Mouse (Mus musculus): ENCODE data around the gene Smg6. TPM values are rescaled to one million over a fixed set of nuclear protein-coding genes. Genes with fewer than 3 reads are reported as not detected.
A peak's percentile ranks its signal among the peaks of the same experiment; 100 is the strongest.

Gene Smg6
- polyA plus RNA-seq, 1 experiment from 2014 or later = 12.8 TPM

DNA sequence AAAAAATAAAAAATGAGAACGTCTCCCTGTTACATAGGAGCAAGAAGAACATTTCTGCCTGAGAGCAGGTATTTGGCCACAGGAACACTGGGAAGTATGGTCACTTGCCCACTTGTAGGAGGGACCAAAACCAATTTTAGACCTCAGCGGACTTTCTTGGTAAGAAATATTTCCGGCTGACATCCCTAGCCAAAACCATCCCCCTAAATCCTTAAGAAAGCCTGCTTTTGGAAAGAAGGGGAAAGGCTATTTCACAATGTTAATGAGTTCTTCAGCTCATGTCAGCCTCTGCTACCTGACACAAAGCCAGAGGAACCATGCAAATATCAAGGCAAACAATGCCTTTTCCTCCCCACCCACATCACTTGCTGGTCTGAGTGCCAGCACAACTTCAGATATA, 108.5 kb downstream of the Smg6 start:
- peaks cover 6% of the 10 kb centered on the region for H3K4me1 ChIP-seq (ENCODE audit: control insufficient read depth, insufficient read depth, low read length)
- H3K4me2 ChIP-seq (ENCODE audit: low read depth, low read length) = no peak overlapping the region
- WGBS = 69% methylated on average over 3 of the region's 3 CpGs
- H3K4me3 ChIP-seq (ENCODE audit: low read depth, low read length) = no peak overlapping the region
- H3K36me3 ChIP-seq (ENCODE audit: control insufficient read depth, insufficient read depth, low read length) = no peaks in the 10 kb centered on the region
- no peaks in the 10 kb centered on the region for H3K9me3 ChIP-seq (ENCODE audit: control insufficient read depth, low read length)
- no peak overlapping the region for H3K27ac ChIP-seq (replicated peaks; ENCODE audit: low read depth, low read length)
- ATAC-seq (ENCODE audit: low read depth) (no peak), DNase-seq (ENCODE audit: low spot score) (no peak)
- H3K9ac ChIP-seq (ENCODE audit: low read depth, low read length) = no peak overlapping the region
- H3K27me3 ChIP-seq (replicated peaks; ENCODE audit: control insufficient read depth, insufficient read depth, low read length) = no peaks in the 10 kb centered on the region

DNA sequence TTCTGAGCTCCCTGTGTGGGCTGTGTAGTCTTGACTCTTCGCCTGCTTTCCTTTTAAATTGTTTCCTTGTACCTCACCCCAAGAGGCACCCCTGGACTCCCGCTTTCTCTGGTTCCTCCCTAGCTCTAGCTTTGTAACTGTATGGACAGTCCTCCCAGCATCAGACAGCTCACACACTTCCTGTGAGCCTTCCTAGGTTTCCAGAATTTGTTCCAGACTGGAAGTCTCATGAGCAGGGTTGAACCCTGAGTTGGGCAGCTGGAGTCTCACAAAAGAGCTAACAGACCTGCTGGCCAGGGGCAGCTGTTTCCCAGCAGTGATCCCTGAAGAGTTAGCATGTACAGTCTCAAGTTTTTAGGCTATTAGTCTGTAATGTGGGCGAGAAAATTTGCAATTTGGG, 118.7 kb downstream of the Smg6 start:
- WGBS = 70% methylated on average over 3 of the region's 3 CpGs
- ATAC-seq (ENCODE audit: low read depth) (peak; percentile 6; the same call in 1 of the 2 replicates), DNase-seq (ENCODE audit: low spot score) (peak; percentile 62)

DNA sequence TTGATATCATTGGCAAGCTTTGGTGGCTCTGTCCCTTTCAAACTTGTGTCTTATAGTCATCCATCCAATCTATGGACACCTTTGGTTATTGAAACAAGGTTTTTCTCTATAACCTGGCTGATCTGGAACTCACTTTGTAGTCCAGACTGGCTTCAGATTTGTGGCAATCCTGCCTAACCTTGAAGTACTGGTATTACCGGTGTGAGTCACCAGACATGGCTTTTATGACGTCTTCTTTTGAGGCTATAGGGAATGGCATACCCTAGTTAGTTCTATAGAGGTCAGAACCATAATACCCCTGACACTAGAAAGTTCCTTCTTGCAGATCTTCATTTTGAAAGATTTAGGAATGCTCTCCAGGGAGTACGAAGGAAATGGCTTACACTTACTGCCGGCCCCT, 120.2 kb downstream of the Smg6 start:
- no peaks in the 10 kb centered on the region for H3K27me3 ChIP-seq (replicated peaks; ENCODE audit: control insufficient read depth, insufficient read depth, low read length)
- H3K9me3 ChIP-seq (ENCODE audit: control insufficient read depth, low read length) = no peaks in the 10 kb centered on the region
- no peak overlapping the region for H3K9ac ChIP-seq (ENCODE audit: low read depth, low read length)
- H3K4me3 ChIP-seq (ENCODE audit: low read depth, low read length) = no peak overlapping the region
- H3K4me2 ChIP-seq (ENCODE audit: low read depth, low read length) = no peak overlapping the region
- peaks cover 41% of the 10 kb centered on the region for H3K4me1 ChIP-seq (ENCODE audit: control insufficient read depth, insufficient read depth, low read length)
- ATAC-seq (ENCODE audit: low read depth) = no peak
- H3K36me3 ChIP-seq (ENCODE audit: control insufficient read depth, insufficient read depth, low read length) = peaks cover 11% of the 10 kb centered on the region; the same call in 1 of the 2 replicates
- no peak overlapping the region for H3K27ac ChIP-seq (replicated peaks; ENCODE audit: low read depth, low read length)
- no peak for DNase-seq (ENCODE audit: low spot score)
- WGBS = 84% methylated on average over 4 of the region's 4 CpGs

More for the DNA sequence above, 118.7 kb downstream of the Smg6 start:
- Histone ChIP-seq H3K27me3 (replicated peaks; ENCODE audit: control insufficient read depth, insufficient read depth, low read length) (no peaks in the 10 kb centered on the region), H3K9me3 (ENCODE audit: control insufficient read depth, low read length) (no peaks in the 10 kb centered on the region), H3K4me3 (ENCODE audit: low read depth, low read length) (no peak overlapping the region), H3K36me3 (ENCODE audit: control insufficient read depth, insufficient read depth, low read length) (peaks cover 26% of the 10 kb centered on the region), H3K4me1 (ENCODE audit: control insufficient read depth, insufficient read depth, low read length) (peaks cover 33% of the 10 kb centered on the region), H3K9ac (ENCODE audit: low read depth, low read length) (no peak overlapping the region), H3K4me2 (ENCODE audit: low read depth, low read length) (no peak overlapping the region), H3K27ac (replicated peaks; ENCODE audit: low read depth, low read length) (peak overlapping the region; percentile 22; the same call in 1 of the 2 replicates)

DNA sequence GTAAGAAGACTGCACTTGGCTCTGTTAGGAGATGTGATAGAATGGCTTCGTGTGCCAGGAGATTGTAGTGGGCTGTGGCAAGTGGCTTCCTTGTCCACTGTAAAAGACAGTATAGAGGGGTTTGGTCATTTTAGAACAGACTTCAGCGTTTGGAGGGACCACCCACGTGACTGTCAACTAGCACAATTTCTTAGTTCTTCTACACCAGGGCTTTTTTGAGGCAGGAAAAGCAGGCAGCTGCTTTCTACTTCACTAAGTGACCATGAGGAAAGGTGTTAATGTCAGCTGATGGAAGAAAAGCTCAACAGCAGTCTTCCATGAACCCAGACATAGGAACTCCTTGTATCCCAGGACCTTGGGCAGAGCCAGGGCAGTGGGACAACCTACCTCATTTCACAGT, 121.0 kb downstream of the Smg6 start:
- Histone ChIP-seq H3K4me1 (ENCODE audit: control insufficient read depth, insufficient read depth, low read length) (peaks cover 48% of the 10 kb centered on the region), H3K9ac (ENCODE audit: low read depth, low read length) (no peak overlapping the region), H3K9me3 (ENCODE audit: control insufficient read depth, low read length) (no peaks in the 10 kb centered on the region), H3K4me2 (ENCODE audit: low read depth, low read length) (no peak overlapping the region), H3K27me3 (replicated peaks; ENCODE audit: control insufficient read depth, insufficient read depth, low read length) (no peaks in the 10 kb centered on the region), H3K27ac (replicated peaks; ENCODE audit: low read depth, low read length) (peak overlapping the region; percentile 56), H3K36me3 (ENCODE audit: control insufficient read depth, insufficient read depth, low read length) (peaks cover 8% of the 10 kb centered on the region; the same call in 1 of the 2 replicates), H3K4me3 (ENCODE audit: low read depth, low read length) (no peak overlapping the region)
- 58% methylated on average over 3 of the region's 3 CpGs for WGBS
- ATAC-seq (ENCODE audit: low read depth) (no peak), DNase-seq (ENCODE audit: low spot score) (no peak)

DNA sequence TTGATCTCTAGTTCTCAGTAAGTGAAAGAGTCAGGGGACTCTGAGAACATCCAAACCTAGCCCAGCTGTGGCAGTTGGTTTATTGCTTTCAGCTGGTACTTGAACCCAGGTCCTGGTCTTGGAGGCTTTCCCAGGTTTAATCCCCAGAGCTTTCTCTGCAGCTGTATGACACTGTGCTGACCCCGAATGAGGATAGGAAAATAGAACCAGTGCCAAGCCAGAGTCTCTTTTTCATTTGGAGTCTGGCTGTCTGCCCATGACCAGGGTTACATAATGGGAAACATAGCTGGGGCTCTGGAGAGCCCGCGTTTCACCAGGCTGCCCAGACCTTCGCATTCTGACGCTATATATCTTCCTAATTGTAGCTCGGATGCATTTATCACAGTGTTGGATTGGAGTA, 121.4 kb downstream of the Smg6 start:
- no peak overlapping the region for H3K4me2 ChIP-seq (ENCODE audit: low read depth, low read length)
- H3K27me3 ChIP-seq (replicated peaks; ENCODE audit: control insufficient read depth, insufficient read depth, low read length) = no peaks in the 10 kb centered on the region
- ATAC-seq (ENCODE audit: low read depth) (peak; percentile 91), DNase-seq (ENCODE audit: low spot score) (peak; percentile 97)
- H3K36me3 ChIP-seq (ENCODE audit: control insufficient read depth, insufficient read depth, low read length) = peaks cover 4% of the 10 kb centered on the region; the same call in 1 of the 2 replicates
- peaks cover 53% of the 10 kb centered on the region for H3K4me1 ChIP-seq (ENCODE audit: control insufficient read depth, insufficient read depth, low read length)
- no peak overlapping the region for H3K9ac ChIP-seq (ENCODE audit: low read depth, low read length)
- 11% methylated on average over 6 of the region's 6 CpGs for WGBS
- H3K27ac ChIP-seq (replicated peaks; ENCODE audit: low read depth, low read length) = peak overlapping the region; percentile 76; the same call in 1 of the 2 replicates
- H3K4me3 ChIP-seq (ENCODE audit: low read depth, low read length) = no peak overlapping the region
- H3K9me3 ChIP-seq (ENCODE audit: control insufficient read depth, low read length) = no peaks in the 10 kb centered on the region

DNA sequence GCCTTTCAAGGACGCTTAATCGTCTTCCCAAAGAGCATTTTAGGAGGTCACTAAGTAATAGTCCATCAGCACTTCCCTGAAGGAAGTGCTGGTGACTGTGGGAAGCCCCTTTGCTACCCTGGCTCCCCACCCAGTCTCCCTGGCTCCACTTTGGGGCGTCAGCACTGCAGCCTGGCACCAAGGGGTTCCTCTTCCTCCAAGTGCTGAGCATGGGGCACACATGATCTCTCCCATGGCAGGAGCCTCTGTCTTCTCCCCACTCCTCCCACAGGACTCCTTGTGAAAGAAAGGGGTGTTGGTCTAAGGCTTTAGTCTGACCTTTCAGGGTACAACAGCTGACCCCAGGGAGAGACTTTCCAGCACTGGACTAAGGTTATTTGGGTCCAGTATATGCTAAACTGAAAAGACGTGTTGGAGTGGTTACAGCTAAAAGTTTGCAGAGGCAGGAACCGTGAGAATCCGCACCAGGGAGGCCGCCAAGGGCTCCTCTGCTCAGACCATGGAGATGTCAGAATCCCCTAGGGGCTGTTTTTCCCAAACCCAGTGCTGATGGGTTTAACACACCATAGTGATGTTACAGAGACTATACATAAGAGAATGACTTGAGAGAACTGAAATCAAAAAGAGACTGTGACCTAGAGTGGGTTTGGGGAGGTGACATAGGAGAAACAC, 122.2 kb downstream of the Smg6 start:
- Histone ChIP-seq H3K36me3 (ENCODE audit: control insufficient read depth, insufficient read depth, low read length) (no peaks in the 10 kb centered on the region), H3K9me3 (ENCODE audit: control insufficient read depth, low read length) (no peaks in the 10 kb centered on the region), H3K4me2 (ENCODE audit: low read depth, low read length) (no peak overlapping the region), H3K27me3 (replicated peaks; ENCODE audit: control insufficient read depth, insufficient read depth, low read length) (no peaks in the 10 kb centered on the region), H3K4me1 (ENCODE audit: control insufficient read depth, insufficient read depth, low read length) (peaks cover 61% of the 10 kb centered on the region), H3K9ac (ENCODE audit: low read depth, low read length) (no peak overlapping the region), H3K27ac (replicated peaks; ENCODE audit: low read depth, low read length) (peak overlapping the region; percentile 76), H3K4me3 (ENCODE audit: low read depth, low read length) (no peak overlapping the region)
- ATAC-seq (ENCODE audit: low read depth) (no peak), DNase-seq (ENCODE audit: low spot score) (no peak)
- WGBS = 66% methylated on average over 7 of the region's 7 CpGs

DNA sequence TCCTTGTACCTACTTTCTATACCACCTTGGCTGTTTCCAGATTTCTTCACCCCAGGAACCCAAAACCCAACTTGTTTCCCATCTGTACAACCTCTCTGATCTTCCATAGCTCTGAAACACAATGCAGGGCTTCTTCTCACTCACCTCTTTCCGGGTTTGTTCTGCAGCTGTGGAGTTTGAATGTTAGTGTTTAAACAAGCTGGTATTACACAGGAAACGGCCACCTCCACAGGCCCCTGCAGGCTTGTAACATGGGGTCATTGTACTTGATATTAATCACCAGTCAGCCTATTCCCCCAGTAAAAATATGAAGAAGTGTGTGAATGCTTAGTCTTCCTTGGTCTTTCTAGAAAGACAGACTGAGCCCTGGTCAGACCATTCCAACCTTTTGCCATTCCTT, 123.5 kb downstream of the Smg6 start:
- Histone ChIP-seq H3K27me3 (replicated peaks; ENCODE audit: control insufficient read depth, insufficient read depth, low read length) (no peaks in the 10 kb centered on the region), H3K4me1 (ENCODE audit: control insufficient read depth, insufficient read depth, low read length) (peaks cover 68% of the 10 kb centered on the region), H3K4me2 (ENCODE audit: low read depth, low read length) (no peak overlapping the region), H3K36me3 (ENCODE audit: control insufficient read depth, insufficient read depth, low read length) (no peaks in the 10 kb centered on the region), H3K9ac (ENCODE audit: low read depth, low read length) (no peak overlapping the region), H3K9me3 (ENCODE audit: control insufficient read depth, low read length) (no peaks in the 10 kb centered on the region), H3K27ac (replicated peaks; ENCODE audit: low read depth, low read length) (peak overlapping the region; percentile 76; the same call in 1 of the 2 replicates), H3K4me3 (ENCODE audit: low read depth, low read length) (no peak overlapping the region)
- DNase-seq (ENCODE audit: low spot score) (no peak), ATAC-seq (ENCODE audit: low read depth) (no peak)
- 31% methylated on average over 2 of the region's 2 CpGs for WGBS

DNA sequence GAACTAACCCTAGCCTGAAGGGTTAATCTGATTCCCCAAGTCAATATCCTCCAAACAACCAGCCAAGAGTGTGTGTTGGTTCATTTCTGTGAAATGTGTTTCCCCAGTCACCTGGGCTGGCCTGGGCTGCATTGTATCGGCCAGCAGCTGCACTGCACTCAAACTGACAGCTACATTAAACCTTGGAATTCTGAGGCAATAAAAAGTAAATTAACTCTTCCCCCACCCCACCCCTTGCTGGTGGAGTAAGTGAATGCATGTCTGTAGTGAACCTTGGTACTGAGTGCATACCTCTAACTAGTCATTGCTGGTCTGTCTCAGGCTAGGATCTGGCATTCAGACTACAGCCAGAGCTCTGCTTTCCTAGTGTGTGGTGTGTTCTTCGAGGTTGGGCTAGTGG, 124.2 kb downstream of the Smg6 start:
- no peak for ATAC-seq (ENCODE audit: low read depth)
- DNase-seq (ENCODE audit: low spot score) = no peak
- no peaks in the 10 kb centered on the region for H3K27me3 ChIP-seq (replicated peaks; ENCODE audit: control insufficient read depth, insufficient read depth, low read length)

DNA sequence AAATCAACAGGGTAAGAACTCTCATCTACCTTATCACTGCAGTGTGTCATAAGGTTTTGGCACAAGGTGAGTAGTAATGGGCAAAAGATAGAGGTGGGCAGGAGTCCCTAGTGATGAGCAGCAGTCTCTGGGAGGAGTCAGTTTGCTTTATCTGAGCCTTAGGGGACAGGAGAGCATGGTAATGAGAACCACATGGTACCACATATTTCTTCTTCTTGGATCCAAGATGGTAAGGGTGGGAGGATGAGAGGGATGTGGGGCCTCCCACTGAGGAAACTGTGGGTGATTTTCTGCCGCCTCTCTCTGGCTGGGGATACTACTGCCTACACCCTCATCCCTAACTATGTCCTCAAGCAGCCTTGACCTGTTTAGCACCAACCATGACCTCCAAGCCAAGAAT, 125.6 kb downstream of the Smg6 start:
- 0 out of 2 replicates have a peak, but pooled peaks cover 5% of the 10 kb centered on the region for H3K36me3 ChIP-seq (ENCODE audit: control insufficient read depth, insufficient read depth, low read length)
- H3K9me3 ChIP-seq (ENCODE audit: control insufficient read depth, low read length) = no peaks in the 10 kb centered on the region
- H3K4me3 ChIP-seq (ENCODE audit: low read depth, low read length) = no peak overlapping the region
- peaks cover 72% of the 10 kb centered on the region for H3K4me1 ChIP-seq (ENCODE audit: control insufficient read depth, insufficient read depth, low read length)
- 20% methylated on average over 1 of the region's 1 CpGs for WGBS
- ATAC-seq (ENCODE audit: low read depth) = no peak
- peak overlapping the region; percentile 87 for H3K27ac ChIP-seq (replicated peaks; ENCODE audit: low read depth, low read length)
- DNase-seq (ENCODE audit: low spot score) = peak; percentile 62
- H3K4me2 ChIP-seq (ENCODE audit: low read depth, low read length) = peak overlapping the region; percentile 15; the same call in 1 of the 2 replicates
- no peaks in the 10 kb centered on the region for H3K27me3 ChIP-seq (replicated peaks; ENCODE audit: control insufficient read depth, insufficient read depth, low read length)
- H3K9ac ChIP-seq (ENCODE audit: low read depth, low read length) = no peak overlapping the region

More for the DNA sequence above, 124.2 kb downstream of the Smg6 start:
- Histone ChIP-seq H3K27ac (replicated peaks; ENCODE audit: low read depth, low read length) (0 out of 2 replicates have a peak overlapping the region, but pooled peaks have one; percentile 16), H3K9me3 (ENCODE audit: control insufficient read depth, low read length) (no peaks in the 10 kb centered on the region), H3K9ac (ENCODE audit: low read depth, low read length) (no peak overlapping the region), H3K4me1 (ENCODE audit: control insufficient read depth, insufficient read depth, low read length) (peaks cover 71% of the 10 kb centered on the region), H3K4me3 (ENCODE audit: low read depth, low read length) (no peak overlapping the region), H3K4me2 (ENCODE audit: low read depth, low read length) (no peak overlapping the region), H3K36me3 (ENCODE audit: control insufficient read depth, insufficient read depth, low read length) (0 out of 2 replicates have a peak, but pooled peaks cover 2% of the 10 kb centered on the region)
- 44% methylated on average over 2 of the region's 2 CpGs for WGBS
